Mouse (Mus musculus) frontal cortex, adult (tissue): ENCODE measurements around the gene Lipi.

Experiments
- ATAC-seq: cut with Nextera tagmentation; 2 replicates; pipeline ENCODE4 v1.9.2; 2017; ENCODE audit warnings: mild to moderate bottlenecking, moderate library complexity, mixed read lengths; ENCODE audit not compliant: low TSS enrichment

Gene Lipi

DNA sequence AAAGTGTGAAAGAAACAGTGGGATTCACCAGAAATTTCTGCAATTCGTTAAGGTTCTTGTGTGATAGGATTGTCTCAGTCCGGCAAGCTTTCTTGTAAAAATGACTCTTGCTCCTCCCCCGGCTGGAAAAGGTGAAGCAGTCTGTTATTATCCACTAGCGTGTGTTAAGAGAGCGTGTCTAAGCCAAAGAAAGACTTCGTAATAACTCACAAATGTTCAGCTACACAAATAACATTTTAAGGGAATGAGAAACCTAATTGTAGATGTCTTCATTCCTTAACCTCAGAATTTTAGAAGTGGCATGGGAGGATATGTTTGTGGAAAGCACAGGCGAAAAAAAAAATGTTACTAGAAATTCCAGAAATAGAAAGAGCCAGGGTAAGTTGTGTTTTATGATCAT is at the start of gene Lipi:
Lipi (minus strand) TSS at position 101 of the 400 bp plus-strand sequence.
- ATAC-seq, result no peak

DNA sequence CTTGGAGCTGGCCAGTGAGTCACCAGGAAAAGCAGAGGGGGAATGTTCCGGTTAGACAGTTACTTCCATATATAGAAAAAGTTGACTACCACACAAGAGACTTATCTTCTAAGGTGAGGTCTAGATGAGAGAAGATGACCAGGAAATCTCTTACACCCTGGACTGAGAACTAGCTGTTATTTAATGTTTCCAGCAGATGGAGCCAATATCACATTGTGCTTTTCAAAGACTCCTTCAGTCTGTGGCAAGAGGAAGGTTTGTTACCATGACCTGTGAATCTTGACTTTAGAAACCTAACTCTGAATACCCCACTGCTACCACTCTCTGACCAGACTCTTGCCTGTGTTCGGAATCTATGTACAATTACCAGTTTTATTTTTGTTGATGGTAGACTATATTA is 42.0 kb upstream of the Lipi start:
- peak; percentile 80 for ATAC-seq

DNA sequence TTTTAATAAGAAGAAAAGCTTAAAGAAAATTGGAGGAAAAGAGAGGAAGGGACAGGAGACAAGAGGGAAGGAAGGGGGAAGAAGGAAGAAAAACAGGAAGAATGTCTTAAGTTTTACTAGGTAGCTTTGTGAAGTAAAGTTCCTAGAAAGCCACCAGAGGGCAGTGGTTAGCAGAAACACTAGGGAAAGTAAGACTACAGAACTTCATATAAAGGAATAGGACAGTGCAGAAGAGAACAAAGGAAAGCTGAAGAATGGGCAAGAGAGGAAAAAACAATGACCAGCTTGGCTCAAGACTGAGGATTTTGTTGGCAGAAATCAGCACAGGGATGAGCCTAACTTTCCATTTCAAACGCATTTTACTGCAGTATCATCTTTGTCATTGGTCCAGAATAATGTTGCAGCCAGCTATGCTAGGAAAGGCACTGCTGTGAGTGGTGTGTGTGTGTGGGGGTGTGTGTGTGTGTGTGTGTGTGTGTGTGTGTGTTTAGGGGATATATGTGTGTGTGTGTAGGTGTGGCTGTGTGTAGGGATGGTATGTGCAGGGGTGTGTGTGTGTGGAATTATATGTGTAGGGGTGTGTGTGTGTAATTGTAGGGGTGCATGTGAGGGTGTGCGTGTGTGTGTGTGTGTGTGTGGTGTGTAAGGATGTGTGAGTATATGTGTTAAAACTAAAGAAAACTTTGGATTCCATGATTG is 31.9 kb upstream of the Lipi start:
- peak; percentile 96 for ATAC-seq

DNA sequence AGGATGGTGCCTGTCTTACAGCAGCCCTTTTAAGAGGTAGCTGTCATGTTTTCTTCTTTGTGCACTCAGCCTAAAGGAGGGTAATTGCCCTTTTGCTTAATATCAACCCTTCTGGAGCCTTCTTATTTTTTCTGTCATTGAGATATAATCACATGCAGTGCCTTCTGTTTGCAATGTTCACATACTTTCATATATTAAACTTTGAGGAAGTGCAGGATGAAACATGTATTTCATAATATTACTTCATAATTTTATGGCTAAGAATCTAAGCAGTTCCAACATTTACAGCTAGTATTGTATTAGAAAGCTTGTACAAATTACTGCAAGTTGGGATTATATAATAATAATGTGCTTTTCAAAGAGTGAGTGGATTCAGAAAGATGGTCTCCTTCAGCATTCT is 26.7 kb upstream of the Lipi start:
- no peak for ATAC-seq

DNA sequence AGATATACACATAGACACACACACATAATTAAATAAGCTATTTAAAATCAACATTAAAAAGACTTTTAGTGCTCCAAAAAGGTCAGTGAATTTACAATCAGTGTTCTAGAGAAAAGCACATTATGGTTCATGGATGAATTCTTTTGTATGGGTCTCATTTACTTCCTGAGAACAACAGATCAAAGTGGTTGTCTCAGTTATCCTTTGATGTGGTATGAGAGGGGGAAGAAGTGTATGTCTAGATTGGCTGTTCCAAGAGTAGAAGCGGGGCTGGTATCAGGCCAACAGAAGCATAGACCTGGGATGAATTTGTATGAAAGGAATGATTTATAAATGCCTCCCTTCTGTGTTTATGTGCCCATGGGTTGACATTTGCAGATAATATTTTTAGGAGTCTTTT is 20.6 kb upstream of the Lipi start:
- no peak for ATAC-seq

DNA sequence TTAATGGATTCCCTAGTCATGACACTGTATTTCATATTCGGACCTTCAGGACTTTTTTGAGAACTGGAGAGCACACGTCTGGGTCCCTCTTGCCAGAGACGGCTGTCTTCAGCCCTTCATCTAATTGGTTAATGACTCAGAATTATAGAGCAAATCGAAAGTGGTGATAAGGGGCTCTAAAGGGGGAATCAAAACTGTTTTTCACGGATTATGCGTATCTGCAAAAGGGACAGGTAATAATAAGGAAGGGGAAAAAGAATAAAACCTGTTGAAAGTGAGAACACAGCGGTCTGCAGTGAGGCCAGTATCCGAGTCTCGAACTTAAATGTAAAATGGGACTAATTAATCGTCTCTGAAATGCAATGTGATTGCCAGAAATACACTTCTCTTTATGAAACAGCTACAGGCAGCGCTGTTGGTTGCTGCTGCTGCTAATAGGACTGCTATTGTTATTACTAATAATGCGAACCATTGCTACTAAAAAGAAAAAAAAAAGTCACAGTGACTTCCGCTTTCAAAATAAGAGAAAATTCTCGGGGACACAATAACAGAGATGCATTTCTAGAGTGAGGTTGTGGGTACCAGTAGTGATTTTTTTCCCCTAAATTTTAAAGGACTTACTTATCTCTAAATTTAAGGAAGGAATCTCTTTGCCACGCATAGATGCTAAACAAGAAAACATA is 7.8 kb upstream of the Lipi start:
- peak; percentile 26 for ATAC-seq

DNA sequence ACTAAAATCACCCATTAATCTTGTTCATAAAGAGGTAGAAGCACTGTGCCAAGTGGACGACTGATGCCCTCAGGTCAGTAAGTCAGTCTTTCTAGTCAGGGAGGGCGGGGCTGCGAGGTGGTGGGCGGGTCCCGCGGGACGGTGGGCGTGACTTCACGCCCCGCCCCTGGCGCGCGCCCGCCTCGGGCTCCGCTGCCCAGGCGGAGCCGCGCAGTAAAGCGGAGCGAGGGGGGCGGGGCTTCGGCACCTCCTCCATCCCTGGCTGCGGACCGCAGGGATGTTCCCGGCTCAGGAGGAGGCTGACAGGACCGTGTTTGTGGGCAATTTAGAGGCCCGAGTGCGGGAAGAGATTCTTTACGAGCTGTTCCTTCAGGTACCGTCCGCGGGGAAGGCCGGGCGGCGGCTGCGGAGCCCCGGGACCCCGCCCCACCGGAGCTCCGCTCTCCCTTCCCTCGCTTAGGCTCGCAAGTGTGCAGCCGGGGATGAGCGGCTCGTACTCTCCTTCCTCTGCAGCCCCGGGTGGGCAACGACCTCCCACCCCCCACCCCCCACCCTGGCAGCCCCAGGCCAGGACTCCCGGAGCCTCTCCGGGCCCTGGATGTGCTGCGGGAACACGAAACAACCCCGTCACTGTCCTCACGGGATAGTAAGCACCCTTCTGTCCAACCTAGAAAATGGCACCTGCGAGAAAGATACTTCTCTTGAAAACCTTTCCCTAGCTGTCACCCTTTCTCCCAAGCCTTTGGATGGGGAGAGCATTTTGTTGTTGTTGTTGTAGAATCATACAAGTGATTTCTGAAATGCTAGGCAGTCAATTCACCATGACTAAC is 7.0 kb upstream of the Lipi start, which contains the start of gene Rbm11:
Rbm11 (plus strand) TSS at position 174 of the 830 bp plus-strand sequence.
- peak; percentile 97 for ATAC-seq

DNA sequence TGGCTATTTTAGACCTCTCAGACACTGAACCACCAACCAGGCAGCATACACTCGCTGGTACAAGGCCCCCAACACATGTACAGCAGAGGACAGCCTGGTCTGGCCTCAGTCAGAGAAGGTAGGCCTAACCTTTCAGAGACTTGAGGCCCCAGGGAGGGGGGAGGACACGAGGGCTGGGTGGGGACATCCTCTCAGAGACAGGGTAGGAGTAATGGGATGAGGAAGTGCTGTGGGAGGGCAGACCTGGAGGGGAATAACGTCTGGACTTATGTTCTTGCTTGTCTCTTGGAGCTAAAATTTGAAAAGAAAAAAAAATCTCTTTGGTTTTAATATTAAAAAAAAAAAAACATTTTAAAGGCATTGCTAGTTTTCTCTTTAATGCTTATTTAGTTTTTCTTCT is 605 bp upstream of the Lipi start:
- ATAC-seq, result no peak

DNA sequence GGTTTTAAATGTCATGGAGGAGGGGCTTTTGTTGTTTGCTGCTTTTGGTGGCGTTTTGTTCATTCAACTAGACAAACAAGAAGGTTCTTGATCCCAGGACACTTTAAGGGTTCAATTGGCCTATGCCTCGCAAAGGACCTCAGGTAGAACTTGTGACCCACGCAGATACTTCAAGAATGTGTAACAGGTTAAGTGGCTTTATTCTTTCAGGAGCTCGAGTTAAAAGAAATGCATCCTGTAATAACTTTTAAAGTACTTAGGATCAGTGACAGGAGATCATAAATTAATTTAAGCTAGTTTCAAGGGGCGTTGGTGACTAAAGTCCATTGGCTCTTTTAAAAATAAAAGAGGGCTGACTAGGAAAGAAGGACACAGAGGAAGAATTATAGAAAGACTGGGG is 3.6 kb downstream of the Lipi start:
- ATAC-seq, result no peak

DNA sequence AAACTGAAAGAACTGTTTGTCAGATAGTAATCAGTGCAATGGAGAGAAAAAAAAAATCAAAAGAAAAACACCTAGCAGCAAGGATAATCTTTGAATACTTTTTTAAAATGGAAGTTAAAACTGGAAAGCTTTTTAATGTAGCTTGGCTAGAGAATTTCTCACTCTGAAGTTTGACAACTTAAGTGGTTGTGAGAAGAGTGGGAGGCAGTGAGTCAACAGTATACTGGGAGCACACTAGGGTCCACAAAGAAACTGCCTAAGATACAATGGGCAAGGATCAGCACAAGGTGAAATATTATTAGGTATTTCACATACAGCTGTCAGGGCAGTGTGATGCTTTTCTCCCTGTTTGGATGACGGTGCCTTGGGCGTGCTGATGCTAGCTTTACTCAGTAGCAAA is 23.0 kb downstream of the Lipi start:
- ATAC-seq, result peak; percentile 84

DNA sequence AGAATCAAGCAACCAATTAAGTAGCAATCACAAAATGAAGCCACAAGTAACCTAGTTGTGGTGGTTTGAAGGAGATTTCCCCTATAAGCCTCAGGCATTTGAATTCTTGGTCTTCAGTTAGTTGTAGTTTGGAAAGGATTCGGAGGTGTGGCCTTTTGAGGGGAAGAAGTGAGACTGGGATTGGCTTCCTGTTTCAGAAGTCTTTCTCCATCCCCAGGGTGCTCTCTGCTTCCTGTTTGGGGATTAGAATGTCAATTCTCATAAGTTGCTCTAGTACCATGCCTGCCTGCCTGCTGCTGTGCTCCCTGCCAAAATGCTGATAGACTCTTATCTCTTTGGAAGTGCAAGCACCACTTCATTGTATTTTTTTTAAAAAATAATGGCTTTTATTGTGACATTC is 40.6 kb downstream of the Lipi start:
- ATAC-seq, result no peak

DNA sequence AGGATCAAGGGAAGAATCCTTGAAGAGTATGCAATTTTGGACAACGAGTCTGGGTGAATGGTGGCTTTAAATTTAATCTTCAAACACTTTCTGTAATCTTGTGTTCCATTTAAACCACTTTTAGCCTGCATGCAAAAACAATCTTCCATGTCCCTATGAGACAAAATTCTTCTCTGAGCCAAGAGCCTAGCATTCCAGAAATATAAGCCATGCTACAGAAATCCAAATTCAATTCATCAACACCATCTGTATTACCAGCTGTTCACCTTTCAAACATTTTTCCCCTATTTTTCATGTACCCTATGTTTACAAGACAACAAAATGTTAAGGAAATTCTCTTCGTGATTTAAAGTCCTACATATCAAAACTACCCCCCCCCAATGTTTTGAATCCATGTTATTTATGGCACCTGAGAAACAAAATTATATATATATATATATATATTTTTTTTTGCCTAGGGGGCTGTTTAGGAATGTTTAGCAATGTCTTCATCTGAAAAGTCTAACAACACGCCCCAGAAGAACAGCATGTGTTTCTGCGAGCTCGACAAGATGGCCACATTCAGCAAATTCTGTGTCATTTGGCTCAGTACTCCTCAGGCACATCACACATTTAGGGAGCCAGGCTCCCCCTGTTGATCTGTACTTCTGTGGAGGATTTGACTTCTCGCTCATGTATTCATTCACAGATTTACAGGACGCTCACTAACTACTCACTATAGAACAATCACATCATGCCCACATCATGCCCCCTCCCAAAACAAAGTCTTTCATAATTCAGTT is 47.9 kb downstream of the Lipi start:
- peak; percentile 84 for ATAC-seq

DNA sequence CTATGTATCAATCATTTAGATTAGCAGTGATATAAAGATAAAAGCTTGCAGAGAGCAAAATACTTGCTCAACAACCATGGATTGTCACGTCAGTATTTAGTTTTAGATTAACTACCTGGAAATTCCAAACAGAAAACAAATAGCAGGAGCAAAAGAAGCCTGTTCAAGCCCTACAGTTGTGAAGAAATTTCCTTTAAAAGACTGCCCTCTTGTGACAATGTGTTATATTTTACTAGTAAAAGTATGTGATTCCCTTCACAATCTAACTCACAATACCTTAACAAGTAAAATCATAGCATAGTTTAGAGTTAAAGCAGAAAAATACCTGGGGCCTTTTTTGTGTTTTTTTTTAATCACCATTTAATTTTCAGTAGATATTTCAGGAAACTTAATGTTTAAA is 54.2 kb downstream of the Lipi start:
- ATAC-seq, result peak; percentile 88

DNA sequence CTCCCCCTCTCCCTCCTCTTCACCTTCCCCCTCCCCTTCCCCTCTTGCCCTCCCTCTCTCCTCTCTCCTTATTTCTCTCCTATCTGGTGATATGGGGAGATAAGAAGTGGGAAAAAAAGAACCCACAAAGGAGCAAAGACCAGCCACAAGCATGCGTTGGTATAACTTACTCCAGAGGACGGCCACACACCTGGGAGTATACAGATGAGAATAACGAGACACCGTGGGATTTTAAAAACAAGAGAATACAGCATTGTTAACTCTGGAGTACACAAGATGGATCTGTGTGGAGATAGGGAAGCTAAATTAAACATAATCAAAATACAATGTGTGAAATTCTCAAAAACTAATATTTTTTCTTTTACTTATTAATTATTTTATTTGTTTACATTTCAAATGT is 89.3 kb downstream of the Lipi start:
- ATAC-seq, result no peak
